Mouse (Mus musculus) liver, adult 2 months (tissue): ENCODE measurements around the gene St8sia1.

ENCODE experiments used
- CTCF ChIP-seq: fragments of 200-500 bp; IDR thresholded peaks from 2 replicates; pipeline ENCODE4 v1.5.1; 2011; ENCODE audit warnings: low read depth, low read length, control low read depth
- POLR2A ChIP-seq: fragments of 200-500 bp; IDR thresholded peaks from 2 replicates; pipeline ENCODE4 v1.6.1; 2011; ENCODE audit warnings: low read length, control low read depth; ENCODE audit not compliant: insufficient read depth; ENCODE audit errors: extremely low read depth

- no peak for TF ChIP-seq CTCF
- no peak for TF ChIP-seq POLR2A
Measured at GRCm38 (mm10) chr6:142932144-142932543, 32.1 kb downstream of the St8sia1 start.
